Mouse (Mus musculus) small intestine, adult 2 months (tissue): ENCODE measurements around the gene Pdp2.
A peak's percentile ranks its signal among the peaks of the same experiment; 100 is the strongest.

Source experiments
- CTCF ChIP-seq: fragments of 200-500 bp; IDR thresholded peaks from 2 replicates; pipeline ENCODE4 v1.5.1; 2012; ENCODE audit warnings: low read depth, mild to moderate bottlenecking, control low read depth, inconsistent platforms, low read length, moderate library complexity, mixed read lengths; ENCODE audit not compliant: insufficient replicate concordance, insufficient read length; ENCODE audit errors: extremely low read depth
- POLR2A ChIP-seq: fragments of 200-500 bp; IDR thresholded peaks from 2 replicates; pipeline ENCODE4 v1.6.1; 2012; ENCODE audit warnings: low read depth, mild to moderate bottlenecking, control low read depth, inconsistent platforms, low read length, moderate library complexity

DNA sequence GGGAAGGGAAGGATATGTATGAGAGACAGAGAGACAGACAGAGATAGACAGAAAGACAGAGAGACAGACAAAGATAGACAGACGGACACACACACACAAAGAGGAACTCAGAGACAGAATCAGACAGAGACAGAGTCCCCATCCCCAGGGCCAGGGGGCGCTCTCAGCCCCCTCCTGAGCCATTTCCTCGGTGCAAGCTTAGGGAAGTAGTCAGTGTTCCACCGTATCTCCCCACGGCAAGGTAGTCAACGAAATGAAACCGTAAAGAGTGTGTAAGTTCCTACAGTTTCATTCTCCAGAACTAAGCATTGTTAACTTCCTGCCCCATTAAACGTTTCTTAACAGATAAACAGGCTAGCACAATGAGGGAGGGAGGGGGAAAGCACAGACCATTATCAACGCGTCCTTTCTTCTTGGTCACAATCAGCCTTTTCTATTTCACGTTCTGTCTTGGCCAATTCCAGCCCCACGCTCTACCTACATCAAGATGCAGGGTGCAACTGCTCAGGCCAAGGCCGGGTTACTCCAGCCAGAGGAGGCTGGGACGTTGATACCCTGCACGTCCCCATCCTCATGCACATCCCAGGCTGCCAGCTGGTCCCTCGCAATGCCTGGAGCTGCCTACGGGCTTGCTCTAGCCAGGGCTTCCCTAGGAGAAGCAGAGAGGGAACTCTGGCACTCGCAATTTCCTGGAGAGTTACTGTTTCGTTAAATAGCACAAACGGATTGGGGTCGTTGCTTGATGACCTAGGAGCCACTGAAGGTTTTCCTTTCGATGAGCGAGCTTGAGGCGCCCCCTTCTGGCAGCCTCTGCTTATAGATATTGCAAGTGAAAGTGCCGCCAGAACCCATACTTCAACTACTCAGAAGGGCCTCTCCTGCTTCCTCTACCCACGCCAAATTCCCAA, 20.6 kb upstream of the Pdp2 start:
- TF ChIP-seq CTCF, result peak; percentile 94
- no peak for TF ChIP-seq POLR2A
